Mouse (Mus musculus) layer of hippocampus, adult 9-10 months (tissue): Measurements from ENCODE around the gene Klhl36.

Experiments used
- DNase-seq: peaks from one replicate; pipeline ENCODE4 v3.0.0; 2022; ENCODE audit warnings: low spot score

The Klhl36 gene

DNA sequence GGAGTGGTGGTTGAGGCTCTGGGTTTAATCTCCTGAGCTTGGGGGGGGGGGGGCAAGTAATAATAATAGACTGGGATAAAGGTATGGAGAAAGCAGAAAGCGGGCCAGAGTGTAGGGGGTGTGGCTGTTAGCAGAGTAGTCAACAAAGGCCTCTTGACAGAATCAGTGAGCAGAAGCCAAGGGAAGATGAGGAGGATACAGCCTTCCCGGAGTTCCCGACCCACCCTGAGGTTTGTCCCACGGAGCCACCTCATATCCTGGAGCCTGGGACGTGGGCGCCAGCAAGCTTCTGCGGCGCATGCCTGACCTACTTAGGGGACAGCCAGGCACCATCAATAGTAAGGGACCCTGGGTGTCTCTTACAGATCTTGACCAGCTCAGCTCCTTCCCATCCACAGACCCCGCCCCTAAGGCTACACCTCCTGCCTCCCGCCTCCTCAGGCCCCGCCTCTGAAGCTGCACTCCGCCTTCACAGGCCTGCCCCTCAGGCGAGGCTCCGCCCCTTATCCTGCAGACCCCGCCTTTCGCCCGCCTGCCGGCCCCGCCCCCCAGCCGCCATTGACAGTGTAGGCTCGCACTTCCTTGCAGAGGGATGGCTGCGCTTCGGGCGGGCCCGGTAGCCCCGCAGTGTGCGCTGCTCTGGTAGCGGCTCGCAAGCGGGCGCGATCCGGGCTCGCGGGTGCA is at the start of gene Klhl36:
Gene Klhl36, plus strand, starts transcription at position 561 of the 684 bp plus-strand sequence.
- peak; percentile 91 for DNase-seq

- DNase-seq, result no peak
Measured at GRCm38 (mm10) chr8:119812650-119813431, 49.2 kb upstream of the Klhl36 start.

- DNase-seq, result no peak
Measured at GRCm38 (mm10) chr8:119816219-119816618, 45.8 kb upstream of the Klhl36 start.

- DNase-seq, result no peak
Measured at GRCm38 (mm10) chr8:119817446-119817845, 44.6 kb upstream of the Klhl36 start.

DNA sequence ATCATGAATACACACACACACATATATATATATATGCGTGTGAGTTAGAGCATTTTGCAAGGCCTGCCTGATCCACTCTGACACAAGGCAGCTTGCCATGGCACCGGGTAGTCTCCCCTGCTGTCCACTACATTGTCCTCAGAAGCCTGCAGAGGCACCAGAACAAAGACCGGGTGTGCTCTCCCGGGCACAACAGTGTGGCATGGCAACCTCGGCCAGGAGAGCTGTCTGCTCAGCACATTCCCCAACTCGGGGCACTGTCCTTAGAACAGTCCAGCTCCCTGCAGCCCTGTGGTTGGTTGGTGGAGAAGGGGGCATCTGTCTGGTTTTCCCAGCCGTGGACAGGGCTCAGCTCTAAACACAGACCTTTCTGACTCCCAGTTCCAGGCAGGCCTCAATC is 42.8 kb upstream of the Klhl36 start:
- DNase-seq, result no peak

- no peak for DNase-seq
Measured at GRCm38 (mm10) chr8:119819976-119820375, 42.1 kb upstream of the Klhl36 start.

GRCm38 (mm10) chr8:119821691-119822090 is 40.4 kb upstream of the Klhl36 start:
- no peak for DNase-seq

GRCm38 (mm10) chr8:119823278-119823677 is 38.8 kb upstream of the Klhl36 start:
- no peak for DNase-seq

DNA sequence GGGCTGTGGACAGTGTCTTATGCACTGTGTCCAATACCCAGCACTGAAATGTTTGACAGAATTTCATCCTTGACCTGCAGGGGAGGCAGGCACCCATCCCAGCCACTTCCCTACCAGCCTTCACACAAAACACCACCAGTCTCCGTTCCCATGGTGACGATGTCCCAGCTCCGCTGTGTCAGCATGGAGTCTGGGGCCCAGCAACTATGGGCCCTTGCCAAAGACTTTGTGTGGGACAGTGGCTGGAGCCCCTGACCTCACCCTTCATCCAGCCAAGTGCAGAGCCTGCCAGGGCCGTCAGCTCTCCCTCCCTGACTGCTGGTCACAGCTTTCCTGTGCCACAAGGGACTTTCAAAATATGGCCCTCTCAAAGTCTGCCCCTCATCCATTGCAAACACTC is 38.0 kb upstream of the Klhl36 start:
- no peak for DNase-seq

DNA sequence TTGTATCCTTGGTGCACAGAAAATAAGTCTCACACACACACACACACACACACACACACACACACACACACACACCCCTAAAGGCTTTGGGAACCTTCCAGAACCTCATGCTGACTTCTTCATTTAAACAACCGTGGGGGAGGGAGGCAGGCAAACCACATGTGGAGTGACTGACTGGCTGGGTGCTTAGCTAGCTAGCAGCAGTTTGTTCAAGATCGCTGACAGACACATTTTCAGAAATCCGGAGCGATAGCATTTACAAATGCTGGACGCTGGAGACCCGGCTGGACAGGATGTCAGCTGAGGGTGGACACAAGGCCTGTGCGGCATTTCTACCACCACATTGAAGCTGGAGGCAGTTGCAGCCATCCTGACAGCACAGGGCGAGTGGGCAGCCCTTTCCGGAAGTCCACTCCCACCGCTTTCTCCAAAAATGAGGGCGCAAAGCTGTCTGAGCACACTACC is 37.2 kb upstream of the Klhl36 start:
- DNase-seq, result no peak

GRCm38 (mm10) chr8:119825950-119826730 is 35.9 kb upstream of the Klhl36 start:
- DNase-seq, result no peak

DNA sequence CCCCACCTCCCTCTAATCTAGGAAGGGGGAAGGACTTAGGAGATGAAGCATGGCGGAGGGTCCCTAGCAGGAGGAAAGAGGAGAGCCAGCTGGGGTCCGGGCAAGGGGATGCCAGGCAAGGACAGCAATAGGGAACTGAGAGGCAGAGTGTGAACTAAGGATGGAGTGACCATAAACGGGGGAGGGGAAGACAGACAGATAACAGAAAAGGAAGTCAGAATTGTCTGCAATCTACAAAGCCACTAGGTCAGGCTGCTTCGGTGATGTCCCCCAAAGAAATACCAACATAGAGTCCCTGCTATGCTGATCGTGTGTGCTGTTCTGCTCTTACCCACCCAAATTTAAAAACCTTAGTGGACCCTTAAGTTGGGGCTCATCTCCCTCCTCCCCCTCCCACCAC is 35.1 kb upstream of the Klhl36 start:
- DNase-seq, result no peak

GRCm38 (mm10) chr8:119827721-119828153 is 34.3 kb upstream of the Klhl36 start:
- no peak for DNase-seq

- no peak for DNase-seq
Measured at GRCm38 (mm10) chr8:119829015-119829414, 33.1 kb upstream of the Klhl36 start.

- DNase-seq, result no peak
Measured at GRCm38 (mm10) chr8:119829420-119829819, 32.6 kb upstream of the Klhl36 start.

DNA sequence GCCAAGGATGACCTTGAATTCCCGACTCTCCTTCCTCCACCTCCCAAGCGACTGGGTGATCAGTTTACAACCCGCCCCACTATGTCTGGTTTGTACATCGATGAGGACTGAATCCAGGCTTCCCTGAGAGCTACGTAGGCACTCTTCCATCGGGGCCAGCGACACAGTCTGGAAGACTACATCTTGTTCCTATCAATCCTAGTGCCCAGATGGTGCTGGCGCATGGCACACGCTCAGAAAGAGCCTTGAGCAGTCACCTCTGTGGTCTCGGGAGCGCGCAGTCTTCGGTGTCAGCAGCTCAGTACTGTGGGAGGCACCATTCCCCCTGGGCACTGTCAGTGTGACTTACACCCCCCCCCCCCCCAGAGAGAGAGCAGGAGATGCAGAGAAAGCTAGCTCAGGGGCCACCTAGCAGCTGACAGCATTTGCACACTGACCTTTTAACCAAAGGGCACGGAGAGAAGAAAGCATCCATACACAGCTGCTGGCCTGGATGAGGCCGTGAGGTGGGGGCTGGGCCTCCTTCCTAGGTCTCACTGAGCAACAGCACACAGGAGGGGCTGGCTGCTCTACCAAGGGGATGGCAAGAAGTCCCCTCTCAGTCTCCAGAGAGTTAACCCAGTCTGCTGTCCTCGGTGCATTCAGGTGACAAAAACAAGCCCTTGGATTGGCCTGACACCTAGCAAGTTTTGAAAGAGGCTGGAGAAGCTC is 32.0 kb upstream of the Klhl36 start:
- DNase-seq, result no peak

DNA sequence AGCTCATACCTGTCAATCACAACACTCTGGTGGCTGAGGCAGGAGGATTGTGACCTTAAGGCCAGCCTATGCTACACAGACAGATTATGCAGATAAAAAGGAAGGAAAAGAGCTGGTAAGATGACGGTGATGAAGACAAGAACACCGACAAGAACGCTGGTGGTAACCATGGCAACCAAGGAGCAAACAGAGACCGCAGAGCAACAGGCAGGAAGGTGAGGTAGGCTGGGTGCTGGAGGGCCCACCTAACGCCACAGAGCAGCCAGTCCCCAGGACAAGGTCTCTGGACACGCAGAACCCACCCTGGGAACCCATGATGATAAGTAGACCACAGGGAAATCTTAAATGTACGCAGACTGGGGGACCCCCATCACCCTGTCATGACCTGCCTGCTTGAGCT is 31.5 kb upstream of the Klhl36 start:
- no peak for DNase-seq

- no peak for DNase-seq
Measured at GRCm38 (mm10) chr8:119831336-119831995, 30.6 kb upstream of the Klhl36 start.

GRCm38 (mm10) chr8:119832101-119832617 is 29.9 kb upstream of the Klhl36 start:
- no peak for DNase-seq

- no peak for DNase-seq
Measured at GRCm38 (mm10) chr8:119832931-119833330, 29.1 kb upstream of the Klhl36 start.

DNA sequence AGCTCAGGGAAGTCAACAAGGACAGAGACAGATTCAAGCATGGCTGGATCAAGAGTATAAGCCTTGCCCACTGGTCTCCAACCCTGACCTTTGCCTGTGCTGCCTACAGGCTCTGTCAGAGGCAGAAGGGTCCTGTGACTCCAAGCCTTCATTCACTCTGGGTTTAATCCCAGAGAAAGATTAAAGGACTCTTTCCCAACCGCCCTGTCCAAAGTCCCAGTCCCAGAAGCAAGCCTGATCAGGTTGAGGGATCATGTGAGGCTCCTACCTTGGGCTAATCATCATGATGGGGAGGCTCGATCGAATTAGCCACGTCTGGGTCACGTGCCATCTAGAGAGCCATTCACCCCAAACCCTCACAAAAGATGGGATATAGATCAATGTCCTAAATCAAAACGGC is 27.4 kb upstream of the Klhl36 start:
- DNase-seq, result no peak
